Mouse (Mus musculus) hindbrain, embryonic 14.5 days (tissue): ENCODE data around the gene Nmnat2. TPM values are rescaled to one million over a fixed set of nuclear protein-coding genes. Genes with fewer than 3 reads are reported as not detected.

ENCODE experiments used
- ATAC-seq: fragments of 200-750 bp; cut with Nextera tagmentation; 2 replicates; pipeline ENCODE4 v1.8.0; 2017; ENCODE audit warnings: moderate number of reproducible peaks, mild to moderate bottlenecking, moderate TSS enrichment, moderate library complexity; ENCODE audit not compliant: low FRiP score
- DNase-seq: peaks from one replicate; pipeline ENCODE4 v3.0.0-alpha.2; 2015; ENCODE audit warnings: low spot score
- H3K27ac ChIP-seq: fragments of 300-500 bp; sonication (generic); 2 replicates; pipeline ENCODE4 v1.5.1; 2014; ENCODE audit warnings: mild to moderate bottlenecking, moderate library complexity
- H3K27me3 ChIP-seq: fragments of 300-500 bp; sonication (generic); 2 replicates; pipeline ENCODE4 v1.6.1; 2014; ENCODE audit warnings: mild to moderate bottlenecking, low read length, mixed read lengths; ENCODE audit not compliant: control insufficient read depth, insufficient read depth
- H3K36me3 ChIP-seq: fragments of 300-500 bp; sonication (generic); replicated peaks from 2 replicates; pipeline ENCODE4 v1.6.1; 2014; ENCODE audit not compliant: control insufficient read depth, insufficient read depth
- H3K4me1 ChIP-seq: fragments of 300-500 bp; sonication (generic); replicated peaks from 2 replicates; pipeline ENCODE4 v1.6.1; 2014; ENCODE audit warnings: antibody characterized with exemption, low read length, mixed read lengths; ENCODE audit not compliant: control insufficient read depth, insufficient read depth
- H3K4me2 ChIP-seq: fragments of 300-500 bp; sonication (generic); replicated peaks from 2 replicates; pipeline ENCODE4 v1.6.1; 2014; ENCODE audit warnings: mild to moderate bottlenecking, moderate library complexity
- H3K4me3 ChIP-seq: fragments of 300-500 bp; sonication (generic); replicated peaks from 2 replicates; pipeline ENCODE4 v1.5.1; 2014; ENCODE audit warnings: mild to moderate bottlenecking, low read length
- H3K9ac ChIP-seq: fragments of 300-500 bp; sonication (generic); 2 replicates; pipeline ENCODE4 v1.6.1; 2014
- H3K9me3 ChIP-seq: fragments of 300-500 bp; sonication (generic); 2 replicates; pipeline ENCODE4 v1.6.1; 2016; ENCODE audit warnings: low read length; ENCODE audit not compliant: control insufficient read depth
- WGBS: fragments of 180-500 bp; shearing (Covaris S2); extraction: QIAGEN DNeasy Blood & Tissue Kit; methylation state at CpG from one replicate; pipeline ENCODE4 v1.1.7; 2014; 5-methylcytosine and 5-hydroxymethylcytosine counted together
- polyA plus RNA-seq: library from polyadenylated mRNA; unstranded; fragments of >200 nt; fragmentation: Nextera tagmentation; extraction: Ambion mirVana; gene quantifications from 2 replicates; pipeline ENCODE4 v1.2.1, GENCODE M21; 2014

Gene Nmnat2
- polyA plus RNA-seq, 1 experiment from 2014 or later = 84.7 TPM

GRCm38 (mm10) chr1:152973421-152973820, 18.6 kb downstream of the Nmnat2 start:
- H3K27ac ChIP-seq = no peak overlapping the region
- no peak for DNase-seq
- 21% methylated on average over 5 of the region's 5 CpGs for WGBS
- H3K27me3 ChIP-seq = no peaks in the 10 kb centered on the region
- no peaks in the 10 kb centered on the region for H3K9me3 ChIP-seq
- peaks cover 7% of the 10 kb centered on the region; the same call in 1 of the 2 replicates for H3K4me1 ChIP-seq
- H3K4me3 ChIP-seq = no peak overlapping the region
- no peak overlapping the region for H3K4me2 ChIP-seq
- no peak for ATAC-seq
- H3K36me3 ChIP-seq = no peaks in the 10 kb centered on the region
- H3K9ac ChIP-seq = no peak overlapping the region

GRCm38 (mm10) chr1:152973861-152974260, 19.1 kb downstream of the Nmnat2 start:
- no peak for DNase-seq
- H3K4me1 ChIP-seq = peaks cover 7% of the 10 kb centered on the region; the same call in 1 of the 2 replicates

GRCm38 (mm10) chr1:152975144-152975543, 20.4 kb downstream of the Nmnat2 start:
- Histone ChIP-seq H3K4me3 (no peak overlapping the region), H3K4me2 (no peak overlapping the region), H3K4me1 (peaks cover 7% of the 10 kb centered on the region; the same call in 1 of the 2 replicates), H3K36me3 (no peaks in the 10 kb centered on the region), H3K9me3 (no peaks in the 10 kb centered on the region), H3K27ac (no peak overlapping the region), H3K27me3 (no peaks in the 10 kb centered on the region), H3K9ac (no peak overlapping the region)
- WGBS = 87% methylated on average over 3 of the region's 3 CpGs
- no peak for DNase-seq
- ATAC-seq = no peak

More at GRCm38 (mm10) chr1:152973861-152974260, 19.1 kb downstream of the Nmnat2 start:
- Histone ChIP-seq H3K9ac (no peak overlapping the region), H3K27me3 (no peaks in the 10 kb centered on the region), H3K4me3 (no peak overlapping the region), H3K27ac (0 out of 2 replicates have a peak overlapping the region, but pooled peaks have one; percentile 9), H3K36me3 (no peaks in the 10 kb centered on the region), H3K4me2 (no peak overlapping the region), H3K9me3 (no peaks in the 10 kb centered on the region)
- no peak for ATAC-seq
- WGBS = 13% methylated on average over 4 of the region's 4 CpGs

- Histone ChIP-seq H3K27me3 (no peaks in the 10 kb centered on the region), H3K36me3 (no peaks in the 10 kb centered on the region), H3K4me2 (no peak overlapping the region), H3K27ac (no peak overlapping the region), H3K9ac (no peak overlapping the region), H3K4me3 (no peak overlapping the region), H3K4me1 (no peaks in the 10 kb centered on the region; the same call in 1 of the 2 replicates), H3K9me3 (no peaks in the 10 kb centered on the region)
- WGBS = 95% methylated on average over 8 of the region's 8 CpGs
- DNase-seq = no peak
- ATAC-seq = no peak
Observed at GRCm38 (mm10) chr1:152978700-152979099, 23.9 kb downstream of the Nmnat2 start.

GRCm38 (mm10) chr1:152983416-152983815, 28.6 kb downstream of the Nmnat2 start:
- H3K4me3 ChIP-seq = no peak overlapping the region
- no peaks in the 10 kb centered on the region for H3K36me3 ChIP-seq
- H3K9me3 ChIP-seq = no peaks in the 10 kb centered on the region
- DNase-seq (no peak), ATAC-seq (no peak)
- H3K27ac ChIP-seq = no peak overlapping the region
- H3K9ac ChIP-seq = no peak overlapping the region
- WGBS = 90% methylated on average over 14 of the region's 14 CpGs
- H3K4me2 ChIP-seq = no peak overlapping the region
- H3K27me3 ChIP-seq = no peaks in the 10 kb centered on the region
- H3K4me1 ChIP-seq = no peaks in the 10 kb centered on the region

- no peak overlapping the region for H3K9ac ChIP-seq
- no peak overlapping the region for H3K27ac ChIP-seq
- H3K4me2 ChIP-seq = no peak overlapping the region
- DNase-seq (no peak), ATAC-seq (no peak)
- no peaks in the 10 kb centered on the region for H3K27me3 ChIP-seq
- 81% methylated on average over 3 of the region's 3 CpGs for WGBS
- H3K9me3 ChIP-seq = no peaks in the 10 kb centered on the region
- H3K4me1 ChIP-seq = no peaks in the 10 kb centered on the region
- H3K4me3 ChIP-seq = no peak overlapping the region
- no peaks in the 10 kb centered on the region for H3K36me3 ChIP-seq
Observed at GRCm38 (mm10) chr1:152986981-152987380, 32.2 kb downstream of the Nmnat2 start.

GRCm38 (mm10) chr1:152990067-152990466, 35.3 kb downstream of the Nmnat2 start:
- no peak for DNase-seq
- H3K4me2 ChIP-seq = no peak overlapping the region

GRCm38 (mm10) chr1:152992271-152993134, 37.7 kb downstream of the Nmnat2 start:
- no peak overlapping the region for H3K4me3 ChIP-seq
- WGBS = 69% methylated on average over 6 of the region's 6 CpGs
- no peak overlapping the region for H3K27ac ChIP-seq
- no peak overlapping the region for H3K9ac ChIP-seq
- no peaks in the 10 kb centered on the region for H3K4me1 ChIP-seq
- no peak overlapping the region for H3K4me2 ChIP-seq
- no peak for ATAC-seq
- no peaks in the 10 kb centered on the region for H3K27me3 ChIP-seq
- no peak for DNase-seq
- no peaks in the 10 kb centered on the region for H3K9me3 ChIP-seq
- no peaks in the 10 kb centered on the region for H3K36me3 ChIP-seq

More at GRCm38 (mm10) chr1:152990067-152990466, 35.3 kb downstream of the Nmnat2 start:
- no peaks in the 10 kb centered on the region for H3K4me1 ChIP-seq
- ATAC-seq = no peak
- no peak overlapping the region for H3K4me3 ChIP-seq
- WGBS = 83% methylated on average over 5 of the region's 5 CpGs
- no peaks in the 10 kb centered on the region for H3K36me3 ChIP-seq
- no peak overlapping the region for H3K27ac ChIP-seq
- H3K27me3 ChIP-seq = no peaks in the 10 kb centered on the region
- H3K9me3 ChIP-seq = no peaks in the 10 kb centered on the region
- H3K9ac ChIP-seq = no peak overlapping the region

GRCm38 (mm10) chr1:152993803-152994202, 39.0 kb downstream of the Nmnat2 start:
- ATAC-seq (no peak), DNase-seq (no peak)
- no peak overlapping the region for H3K27ac ChIP-seq
- H3K4me3 ChIP-seq = no peak overlapping the region
- H3K4me2 ChIP-seq = no peak overlapping the region
- no peaks in the 10 kb centered on the region for H3K36me3 ChIP-seq
- H3K9ac ChIP-seq = no peak overlapping the region
- no peaks in the 10 kb centered on the region for H3K9me3 ChIP-seq
- no peaks in the 10 kb centered on the region for H3K4me1 ChIP-seq
- WGBS = 86% methylated on average over 6 of the region's 6 CpGs
- no peaks in the 10 kb centered on the region for H3K27me3 ChIP-seq
